Mouse (Mus musculus): ENCODE results near the gene Fezf2.

DNA sequence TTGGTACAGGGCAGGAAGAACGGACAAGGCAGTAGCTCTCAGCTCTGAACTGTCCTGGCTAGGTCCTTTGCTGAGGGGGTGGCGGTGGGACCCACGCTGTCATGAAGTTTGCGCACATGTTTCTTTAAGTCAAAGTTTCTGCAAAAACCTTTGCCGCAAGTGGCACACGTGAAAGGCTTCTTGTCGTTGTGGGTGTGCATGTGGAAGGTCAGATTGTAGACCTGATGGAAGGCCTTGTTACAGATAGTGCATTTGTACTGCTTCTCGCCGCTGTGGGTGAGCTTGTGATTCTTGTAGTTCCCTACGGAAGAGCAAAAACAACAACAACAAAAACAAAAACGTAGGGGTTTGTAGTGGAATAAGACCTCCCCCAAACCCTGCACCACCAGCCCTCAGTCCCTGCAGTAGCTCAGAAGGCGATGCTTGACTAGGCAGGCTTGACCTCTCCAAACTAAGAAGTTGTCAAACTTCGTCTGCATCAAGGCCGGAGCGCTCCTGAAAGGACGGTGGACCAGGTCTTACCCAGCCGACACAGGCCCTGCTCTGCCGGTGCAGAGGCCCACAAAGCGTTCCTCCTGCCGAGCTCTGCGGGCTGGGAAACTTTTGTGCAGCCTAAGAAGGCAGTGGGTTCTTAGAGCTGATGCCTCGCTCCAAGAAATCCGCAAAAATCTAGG, 5.4 kb downstream of the Fezf2 start:
- TF ChIP-seq CTCF (IDR thresholded peaks at IDR 0.05; ENCODE audit: insufficient read depth, low read depth, low read length) (no peak), POLR2A (IDR thresholded peaks at IDR 0.05; ENCODE audit: insufficient read depth, low read depth, low read length) (no peak)

Measured in olfactory bulb, adult 2 months (tissue).